Mouse (Mus musculus): ENCODE results near the gene Cpsf2. TPM values are rescaled to one million over a fixed set of nuclear protein-coding genes. Genes with fewer than 3 reads are reported as not detected.

Gene Cpsf2
- total RNA-seq (2012; rRNA removed) = 26.9 and 30.5 TPM in 2 replicates

GRCm38 (mm10) chr12:101975601-101976571, at the start of gene Cpsf2:
TSS of gene Cpsf2 (plus strand) at chr12:101975988.
- Histone ChIP-seq H3K9me3 (ENCODE audit: control insufficient read depth, insufficient read depth, low read depth, low read length) (no peaks in the 10 kb centered on the region), H3K36me3 (ENCODE audit: control insufficient read depth, insufficient read depth, low read length, poor library complexity, severe bottlenecking) (peaks cover 5% of the 10 kb centered on the region; the same call in 1 of the 2 replicates), H3K4me1 (ENCODE audit: control insufficient read depth in 2 of 2, insufficient read depth in 2 of 2, low read length in 2 of 2, poor library complexity in 1 of 2) (peaks cover 0 to 7% of the 10 kb centered on the region in 2 experiments; a peak in 1 of 4 replicates), H3K27ac (ENCODE audit: insufficient read depth, low read depth, low read length, poor library complexity, severe bottlenecking) (peak within 1 kb of the TSS; percentile 62), H3K9ac (ENCODE audit: insufficient read depth, low read depth, low read length, poor library complexity, severe bottlenecking) (peak within 1 kb of the TSS; percentile 97), H3K4me3 (ENCODE audit: insufficient read depth in 1 of 2, low read depth in 1 of 2, low read length in 2 of 2, poor library complexity in 1 of 2, severe bottlenecking in 1 of 2) (peak within 1 kb of the TSS; percentile 85 to 87)
- in situ Hi-C loops (cut with MboI; ENCODE audit: low sequenced_read_pairs in 2 of 2, unreplicated experiment in 2 of 2) = loop anchor here in 1 of 2 experiments (25.0 kb wide), 1 partner anchor 786 kb away; the partner anchor contains the start of genes Gm20604, Gm28051, Gon7 and Ubr7
- peak; percentile 55 for DNase-seq (ENCODE audit: low read depth, low spot score)
- TF ChIP-seq CHD2 (IDR thresholded peaks at IDR 0.05; ENCODE audit: low read depth, low read length) (no peak), HCFC1 (IDR thresholded peaks at IDR 0.05; ENCODE audit: borderline replicate concordance, insufficient read depth, low read length) (peak; percentile 56; the same call in 1 of the 2 replicates)

GRCm38 (mm10) chr12:101928423-101928822, 47.4 kb upstream of the Cpsf2 start:
- no peak for TF ChIP-seq MAFK (IDR thresholded peaks at IDR 0.05; ENCODE audit: insufficient read depth, low read depth, low read length)
- no peak for TF ChIP-seq ZC3H11A (IDR thresholded peaks at IDR 0.05; ENCODE audit: borderline replicate concordance, low read depth, low read length)
- TF ChIP-seq ZNF384 (IDR thresholded peaks at IDR 0.05; ENCODE audit: low read depth, low read length) = no peak
- Histone ChIP-seq H3K36me3 (ENCODE audit: control insufficient read depth, insufficient read depth, low read length, poor library complexity, severe bottlenecking) (peaks cover 32% of the 10 kb centered on the region), H3K9me3 (ENCODE audit: control insufficient read depth, insufficient read depth, low read depth, low read length) (no peaks in the 10 kb centered on the region), H3K4me3 (ENCODE audit: insufficient read depth in 1 of 2, low read depth in 1 of 2, low read length in 2 of 2, poor library complexity in 1 of 2, severe bottlenecking in 1 of 2) (no peak overlapping the region), H3K9ac (ENCODE audit: insufficient read depth, low read depth, low read length, poor library complexity, severe bottlenecking) (no peak overlapping the region), H3K27ac (ENCODE audit: insufficient read depth, low read depth, low read length, poor library complexity, severe bottlenecking) (no peak overlapping the region), H3K4me1 (ENCODE audit: control insufficient read depth in 2 of 2, insufficient read depth in 2 of 2, low read length in 2 of 2, poor library complexity in 1 of 2) (no peaks in the 10 kb centered on the region)
- DNase-seq (ENCODE audit: low read depth, low spot score) = no peak
- in situ Hi-C loops (cut with MboI; ENCODE audit: low sequenced_read_pairs in 2 of 2, unreplicated experiment in 2 of 2) = no loop called here

- Histone ChIP-seq H3K36me3 (ENCODE audit: control insufficient read depth, insufficient read depth, low read length, poor library complexity, severe bottlenecking) (peaks cover 18% of the 10 kb centered on the region), H3K4me3 (ENCODE audit: insufficient read depth in 1 of 2, low read depth in 1 of 2, low read length in 2 of 2, poor library complexity in 1 of 2, severe bottlenecking in 1 of 2) (no peak overlapping the region), H3K4me1 (ENCODE audit: control insufficient read depth in 2 of 2, insufficient read depth in 2 of 2, low read length in 2 of 2, poor library complexity in 1 of 2) (no peaks in the 10 kb centered on the region), H3K9ac (ENCODE audit: insufficient read depth, low read depth, low read length, poor library complexity, severe bottlenecking) (no peak overlapping the region), H3K9me3 (ENCODE audit: control insufficient read depth, insufficient read depth, low read depth, low read length) (no peaks in the 10 kb centered on the region), H3K27ac (ENCODE audit: insufficient read depth, low read depth, low read length, poor library complexity, severe bottlenecking) (no peak overlapping the region)
- in situ Hi-C loops (cut with MboI; ENCODE audit: low sequenced_read_pairs in 2 of 2, unreplicated experiment in 2 of 2) = no loop called here
- no peak for DNase-seq (ENCODE audit: low read depth, low spot score)
- no peak for TF ChIP-seq HCFC1 (IDR thresholded peaks at IDR 0.05; ENCODE audit: borderline replicate concordance, insufficient read depth, low read length)
- TF ChIP-seq CHD2 (IDR thresholded peaks at IDR 0.05; ENCODE audit: low read depth, low read length) = no peak
- TF ChIP-seq MAFK (IDR thresholded peaks at IDR 0.05; ENCODE audit: insufficient read depth, low read depth, low read length) = no peak
- no peak for TF ChIP-seq ZC3H11A (IDR thresholded peaks at IDR 0.05; ENCODE audit: borderline replicate concordance, low read depth, low read length)
- TF ChIP-seq ZNF384 (IDR thresholded peaks at IDR 0.05; ENCODE audit: low read depth, low read length) = no peak
These were observed 40.6 kb upstream of the Cpsf2 start for GRCm38 (mm10) chr12:101935223-101935622.

- DNase-seq (ENCODE audit: low read depth, low spot score) = no peak
- Histone ChIP-seq H3K4me3 (ENCODE audit: insufficient read depth in 1 of 2, low read depth in 1 of 2, low read length in 2 of 2, poor library complexity in 1 of 2, severe bottlenecking in 1 of 2) (no peak overlapping the region), H3K9me3 (ENCODE audit: control insufficient read depth, insufficient read depth, low read depth, low read length) (no peaks in the 10 kb centered on the region), H3K36me3 (ENCODE audit: control insufficient read depth, insufficient read depth, low read length, poor library complexity, severe bottlenecking) (peaks cover 15% of the 10 kb centered on the region), H3K9ac (ENCODE audit: insufficient read depth, low read depth, low read length, poor library complexity, severe bottlenecking) (no peak overlapping the region), H3K4me1 (ENCODE audit: control insufficient read depth in 2 of 2, insufficient read depth in 2 of 2, low read length in 2 of 2, poor library complexity in 1 of 2) (no peaks in the 10 kb centered on the region), H3K27ac (ENCODE audit: insufficient read depth, low read depth, low read length, poor library complexity, severe bottlenecking) (no peak overlapping the region)
- TF ChIP-seq MAFK (IDR thresholded peaks at IDR 0.05; ENCODE audit: insufficient read depth, low read depth, low read length) (no peak), ZNF384 (IDR thresholded peaks at IDR 0.05; ENCODE audit: low read depth, low read length) (no peak), ZC3H11A (IDR thresholded peaks at IDR 0.05; ENCODE audit: borderline replicate concordance, low read depth, low read length) (no peak), CHD2 (IDR thresholded peaks at IDR 0.05; ENCODE audit: low read depth, low read length) (no peak), HCFC1 (IDR thresholded peaks at IDR 0.05; ENCODE audit: borderline replicate concordance, insufficient read depth, low read length) (no peak)
- in situ Hi-C loops (cut with MboI; ENCODE audit: low sequenced_read_pairs in 2 of 2, unreplicated experiment in 2 of 2) = no loop called here
These were observed 38.2 kb upstream of the Cpsf2 start for GRCm38 (mm10) chr12:101937572-101937971.
